Mouse (Mus musculus): ENCODE results near the gene Naga.

GRCm38 (mm10) chr15:82340414-82341035, 1.8 kb upstream of the Naga start:
- no peak for TF ChIP-seq POLR2A (IDR thresholded peaks at IDR 0.05; ENCODE audit: insufficient read depth, low read depth, low read length)
- TF ChIP-seq CTCF (IDR thresholded peaks at IDR 0.05): no peak
